Mouse (Mus musculus) layer of hippocampus, postnatal 36 days (tissue): Measurements from ENCODE around the gene Aldh1l2. TPM values are rescaled to one million over a fixed set of nuclear protein-coding genes. Genes with fewer than 3 reads are reported as not detected.

Source experiments
- DNase-seq, 2 experiments: peaks; one replicate each; pipeline ENCODE4 v3.0.0; 2022
- total RNA-seq, 2 experiments: library from RNA; stranded (reverse); gene quantifications; 2 replicates each; pipeline ENCODE4 v1.2.3; 2021

Gene Aldh1l2
- total RNA-seq, 2 experiments from 2014 or later = 3.2 TPM

GRCm38 (mm10) chr10:83457531-83457930 lies 76.4 kb downstream of the Aldh1l2 start:
- DNase-seq = no peak

DNA sequence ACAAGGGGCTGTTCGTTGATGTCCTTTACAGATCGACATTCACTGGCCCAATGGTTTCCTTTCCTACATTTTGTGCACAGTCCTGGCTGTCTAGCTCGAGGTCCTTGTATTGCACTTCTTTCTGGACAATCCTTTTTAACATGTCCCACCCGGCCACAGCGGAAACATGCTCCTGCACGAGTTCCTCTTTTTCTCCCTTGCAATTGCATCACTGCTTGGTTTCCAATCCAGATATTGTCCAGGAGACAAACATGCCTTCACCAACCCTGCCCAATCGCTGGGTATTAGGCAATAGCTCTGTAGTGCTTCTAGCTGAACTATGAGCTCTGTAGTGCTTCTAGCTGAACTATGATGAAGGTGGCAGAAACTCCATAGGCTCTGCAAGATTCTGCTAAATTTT lies 85.4 kb downstream of the Aldh1l2 start:
- no peak for DNase-seq

Other genes starting within 250 kb of the Aldh1l2 start
- gene Slc41a2, start 196.3 kb downstream of the Aldh1l2 start, total RNA-seq = 10 to 100 TPM; 20.2 to 24.3 TPM
- 1 to 10 TPM; 2.9 to 4.0 TPM for gene D10Wsu102e, start 173.9 kb downstream of the Aldh1l2 start, total RNA-seq
- 10 to 100 TPM; 31.2 to 33.1 TPM for gene Washc4, start 9.6 kb upstream of the Aldh1l2 start, total RNA-seq
- gene Appl2, start 114.6 kb upstream of the Aldh1l2 start, total RNA-seq = 10 to 100 TPM; 78.0 to 81.1 TPM
- gene 1500009L16Rik, start 188.7 kb upstream of the Aldh1l2 start, total RNA-seq = 10 to 100 TPM; 18.5 to 21.6 TPM